Mouse (Mus musculus) ES-CJ7 (cell line): ENCODE results near the gene Ccdc58.
A peak's percentile ranks its signal among the peaks of the same experiment; 100 is the strongest.
"Not testable (repeated sequence)": the region's sequence is repeated elsewhere in the genome, so short reads cannot be mapped to it uniquely, and the experiment has no call there.

Experiments
- DNase-seq: peaks from one replicate; pipeline ENCODE4 v3.0.0; 2011; ENCODE audit warnings: low read depth, low spot score

The Ccdc58 gene

GRCm38 (mm10) chr16:36071450-36072379, at the start of gene Ccdc58, which contains the start of gene Fam162a:
TSS of gene Ccdc58 (plus strand) at chr16:36071685.
TSS of gene Fam162a (minus strand) at chr16:36071594.
- peak; percentile 92 for DNase-seq

- not testable (repeated sequence) for DNase-seq
These were observed 43.4 kb upstream of the Ccdc58 start for GRCm38 (mm10) chr16:36028120-36028519.

GRCm38 (mm10) chr16:36040640-36041624, 30.6 kb upstream of the Ccdc58 start, which contains the start of gene Wdr5b:
TSS of gene Wdr5b (plus strand) at chr16:36041190.
- DNase-seq = peak; percentile 98

- DNase-seq = no peak
These were observed 29.9 kb upstream of the Ccdc58 start for GRCm38 (mm10) chr16:36041625-36042020.

- DNase-seq = no peak
These were observed 28.4 kb upstream of the Ccdc58 start for GRCm38 (mm10) chr16:36043073-36043472.

GRCm38 (mm10) chr16:36043964-36044363, 27.5 kb upstream of the Ccdc58 start:
- no peak for DNase-seq

- peak; percentile 33 for DNase-seq
These were observed 23.9 kb upstream of the Ccdc58 start for GRCm38 (mm10) chr16:36047538-36047937.

GRCm38 (mm10) chr16:36051491-36051890, 20.0 kb upstream of the Ccdc58 start:
- DNase-seq = no peak

- no peak for DNase-seq
These were observed 17.8 kb upstream of the Ccdc58 start for GRCm38 (mm10) chr16:36053524-36054275.

- no peak for DNase-seq
These were observed 16.6 kb upstream of the Ccdc58 start for GRCm38 (mm10) chr16:36054920-36055319.

- no peak for DNase-seq
These were observed 15.1 kb upstream of the Ccdc58 start for GRCm38 (mm10) chr16:36056416-36056815.

- no peak for DNase-seq
These were observed 13.5 kb upstream of the Ccdc58 start for GRCm38 (mm10) chr16:36057933-36058475.

- DNase-seq = not testable (repeated sequence)
These were observed 9.0 kb upstream of the Ccdc58 start for GRCm38 (mm10) chr16:36062534-36062933.

- no peak for DNase-seq
These were observed 8.2 kb upstream of the Ccdc58 start for GRCm38 (mm10) chr16:36063315-36063714.

- DNase-seq = no peak
These were observed 6.6 kb upstream of the Ccdc58 start for GRCm38 (mm10) chr16:36064904-36065303.

GRCm38 (mm10) chr16:36067694-36068093, 3.8 kb upstream of the Ccdc58 start:
- DNase-seq = no peak

- DNase-seq = peak; percentile 49
These were observed 3.1 kb upstream of the Ccdc58 start for GRCm38 (mm10) chr16:36068356-36068755.

- no peak for DNase-seq
These were observed 1.5 kb upstream of the Ccdc58 start for GRCm38 (mm10) chr16:36069819-36070575.

GRCm38 (mm10) chr16:36071071-36071449, 425 bp upstream of the Ccdc58 start:
- peak; percentile 55 for DNase-seq

GRCm38 (mm10) chr16:36072410-36073011, 1.0 kb downstream of the Ccdc58 start:
- no peak for DNase-seq
